Mouse (Mus musculus) erythroblast, embryonic 14.5 days (primary cell): ENCODE measurements around the gene Gm49325. TPM values are rescaled to one million over a fixed set of nuclear protein-coding genes. Genes with fewer than 3 reads are reported as not detected.

Source experiments
- H3K27me3 ChIP-seq: 2 replicates; pipeline ENCODE4 v1.6.1; 2012; ENCODE audit warnings: inconsistent platforms; ENCODE audit not compliant: control insufficient read depth
- H3K36me3 ChIP-seq: 2 replicates; pipeline ENCODE4 v1.6.1; 2012; ENCODE audit warnings: mild to moderate bottlenecking, inconsistent platforms; ENCODE audit not compliant: control insufficient read depth
- H3K4me1 ChIP-seq: 2 replicates; pipeline ENCODE4 v1.6.1; 2012; ENCODE audit warnings: inconsistent platforms; ENCODE audit not compliant: control insufficient read depth
- H3K4me3 ChIP-seq: replicated peaks from 2 replicates; pipeline ENCODE3; 2012; ENCODE audit warnings: moderate library complexity, mild to moderate bottlenecking, inconsistent platforms
- H3K9me3 ChIP-seq: 2 replicates; pipeline ENCODE4 v1.6.1; 2012; ENCODE audit warnings: low read length, inconsistent platforms, mixed read lengths; ENCODE audit not compliant: control insufficient read depth
- GATA1 ChIP-seq: IDR thresholded peaks from 2 replicates; pipeline ENCODE4 v1.6.1; 2012; ENCODE audit warnings: low read length, inconsistent platforms, mixed read lengths
- TAL1 ChIP-seq: IDR thresholded peaks from 3 replicates; pipeline ENCODE4 v1.6.1; 2012; ENCODE audit warnings: low read length, inconsistent platforms, mixed read lengths
- polyA plus RNA-seq: library from polyadenylated mRNA; stranded (reverse); fragments of >175 nt; gene quantifications from 2 replicates; pipeline ENCODE4 v1.2.3, GENCODE M21; 2012

The Gm49325 gene
- polyA plus RNA-seq, 1 experiment: not detected

DNA sequence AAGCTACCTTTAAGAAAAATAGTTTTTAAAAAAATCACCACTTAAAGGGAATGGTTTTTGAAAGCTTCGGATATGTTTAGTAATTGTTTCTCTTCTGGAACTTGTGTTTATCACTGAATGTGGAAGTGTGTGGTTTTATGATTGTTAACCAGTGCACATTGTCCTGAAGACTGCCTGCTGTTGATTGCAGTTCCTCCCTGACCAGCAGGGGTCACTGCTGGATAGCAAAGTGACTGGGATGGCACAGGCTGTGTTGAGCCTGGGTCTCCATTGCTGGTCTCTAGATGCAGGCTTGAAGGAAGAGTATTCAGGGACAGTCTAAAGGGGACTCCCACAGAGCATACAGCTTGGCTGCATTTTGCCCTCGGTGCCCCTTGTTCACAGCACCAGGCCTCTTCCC is 21.5 kb downstream of the Gm49325 start:
- Histone ChIP-seq H3K9me3 (no peaks in the 10 kb centered on the region), H3K4me1 (peaks cover 44% of the 10 kb centered on the region), H3K4me3 (no peak overlapping the region), H3K36me3 (peaks cover 70% of the 10 kb centered on the region), H3K27me3 (no peaks in the 10 kb centered on the region)
- TF ChIP-seq GATA1: no peak
- no peak for TF ChIP-seq TAL1

GRCm38 (mm10) chr10:77629163-77629562 is 23.2 kb downstream of the Gm49325 start:
- no peaks in the 10 kb centered on the region for H3K27me3 ChIP-seq
- H3K9me3 ChIP-seq: no peaks in the 10 kb centered on the region
- peaks cover 31% of the 10 kb centered on the region for H3K4me1 ChIP-seq
- no peak overlapping the region for H3K4me3 ChIP-seq
- TF ChIP-seq GATA1 (no peak), TAL1 (no peak)
- peaks cover 81% of the 10 kb centered on the region for H3K36me3 ChIP-seq

GRCm38 (mm10) chr10:77629970-77630369 is 24.0 kb downstream of the Gm49325 start:
- H3K36me3 ChIP-seq: peaks cover 79% of the 10 kb centered on the region
- TF ChIP-seq TAL1 (no peak), GATA1 (no peak)

GRCm38 (mm10) chr10:77634016-77634415 is 28.0 kb downstream of the Gm49325 start:
- Histone ChIP-seq H3K4me1 (peaks cover 3% of the 10 kb centered on the region; the same call in 1 of the 2 replicates), H3K9me3 (no peaks in the 10 kb centered on the region), H3K27me3 (no peaks in the 10 kb centered on the region), H3K4me3 (no peak overlapping the region), H3K36me3 (peaks cover 90% of the 10 kb centered on the region)
- no peak for TF ChIP-seq GATA1
- no peak for TF ChIP-seq TAL1

More at GRCm38 (mm10) chr10:77629970-77630369, 24.0 kb downstream of the Gm49325 start:
- Histone ChIP-seq H3K4me3 (no peak overlapping the region), H3K27me3 (no peaks in the 10 kb centered on the region), H3K9me3 (no peaks in the 10 kb centered on the region), H3K4me1 (peaks cover 23% of the 10 kb centered on the region)

- no peaks in the 10 kb centered on the region for H3K27me3 ChIP-seq
- no peak overlapping the region for H3K4me3 ChIP-seq
- no peaks in the 10 kb centered on the region for H3K9me3 ChIP-seq
- peaks cover 2% of the 10 kb centered on the region; the same call in 1 of the 2 replicates for H3K4me1 ChIP-seq
- peaks cover 89% of the 10 kb centered on the region for H3K36me3 ChIP-seq
- TF ChIP-seq GATA1: no peak
- no peak for TF ChIP-seq TAL1
Measured at GRCm38 (mm10) chr10:77634452-77635231, 28.6 kb downstream of the Gm49325 start.

- TF ChIP-seq TAL1 (no peak), GATA1 (no peak)
- Histone ChIP-seq H3K27me3 (no peaks in the 10 kb centered on the region), H3K9me3 (no peaks in the 10 kb centered on the region), H3K36me3 (peaks cover 92% of the 10 kb centered on the region), H3K4me3 (no peak overlapping the region), H3K4me1 (peaks cover 2% of the 10 kb centered on the region; the same call in 1 of the 2 replicates)
Measured at GRCm38 (mm10) chr10:77636234-77636922, 30.4 kb downstream of the Gm49325 start.

DNA sequence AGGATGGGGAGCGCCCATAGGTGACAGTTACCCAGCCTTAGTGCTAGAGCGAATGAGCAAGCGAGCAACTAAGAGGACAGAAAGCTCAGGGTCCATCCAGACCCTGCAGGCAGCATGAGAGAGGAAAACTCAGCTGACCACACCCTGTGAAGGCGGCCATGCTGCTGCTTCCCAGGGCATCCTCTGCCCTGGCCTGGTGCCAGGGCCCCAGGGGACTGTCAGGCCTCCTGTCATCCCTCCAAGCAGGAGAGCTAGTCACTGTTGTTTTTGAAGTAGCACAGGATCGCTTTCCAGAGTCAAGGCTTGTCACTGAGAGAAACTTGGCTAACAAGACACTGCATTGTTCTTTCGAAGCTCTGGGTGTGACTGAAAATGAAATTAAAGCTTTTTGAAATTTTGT is 33.0 kb downstream of the Gm49325 start:
- no peaks in the 10 kb centered on the region for H3K9me3 ChIP-seq
- H3K27me3 ChIP-seq: no peaks in the 10 kb centered on the region
- TF ChIP-seq TAL1 (no peak), GATA1 (no peak)
- H3K36me3 ChIP-seq: peaks cover 90% of the 10 kb centered on the region
- peaks cover 2% of the 10 kb centered on the region; the same call in 1 of the 2 replicates for H3K4me1 ChIP-seq
- H3K4me3 ChIP-seq: no peak overlapping the region

GRCm38 (mm10) chr10:77643160-77643559 is 37.2 kb downstream of the Gm49325 start:
- TF ChIP-seq TAL1 (no peak), GATA1 (no peak)
- no peaks in the 10 kb centered on the region for H3K27me3 ChIP-seq
- peaks cover 2% of the 10 kb centered on the region; the same call in 1 of the 2 replicates for H3K4me1 ChIP-seq
- no peaks in the 10 kb centered on the region for H3K9me3 ChIP-seq
- peaks cover 83% of the 10 kb centered on the region for H3K36me3 ChIP-seq
- no peak overlapping the region for H3K4me3 ChIP-seq

DNA sequence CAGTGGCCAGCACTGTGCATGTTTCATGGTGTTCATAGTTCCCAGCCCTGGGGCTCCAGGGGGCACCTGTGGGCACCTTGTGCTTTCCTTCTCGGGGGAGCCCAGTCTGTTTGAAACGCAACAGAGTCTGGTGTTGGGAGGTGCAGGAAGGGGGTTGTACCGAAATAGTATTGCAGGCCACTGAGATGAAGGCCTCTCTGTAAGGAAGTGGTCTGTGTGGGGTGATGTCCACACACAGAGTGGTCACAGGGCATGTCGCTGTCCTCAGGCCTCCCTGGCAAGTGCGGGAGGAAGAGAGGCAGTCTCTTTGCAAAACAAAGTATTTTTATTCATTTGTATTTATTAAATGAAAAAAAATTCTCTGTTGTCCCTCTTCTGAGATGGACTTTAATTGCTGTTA is 39.6 kb downstream of the Gm49325 start:
- peaks cover 63% of the 10 kb centered on the region for H3K36me3 ChIP-seq
- H3K4me1 ChIP-seq: no peaks in the 10 kb centered on the region
- TF ChIP-seq GATA1: no peak
- no peak for TF ChIP-seq TAL1

More for the DNA sequence above, 39.6 kb downstream of the Gm49325 start:
- H3K4me3 ChIP-seq: no peak overlapping the region
- H3K9me3 ChIP-seq: no peaks in the 10 kb centered on the region
- H3K27me3 ChIP-seq: no peaks in the 10 kb centered on the region
